Mouse (Mus musculus): ENCODE data around the gene Mymk.

Gene Mymk

DNA sequence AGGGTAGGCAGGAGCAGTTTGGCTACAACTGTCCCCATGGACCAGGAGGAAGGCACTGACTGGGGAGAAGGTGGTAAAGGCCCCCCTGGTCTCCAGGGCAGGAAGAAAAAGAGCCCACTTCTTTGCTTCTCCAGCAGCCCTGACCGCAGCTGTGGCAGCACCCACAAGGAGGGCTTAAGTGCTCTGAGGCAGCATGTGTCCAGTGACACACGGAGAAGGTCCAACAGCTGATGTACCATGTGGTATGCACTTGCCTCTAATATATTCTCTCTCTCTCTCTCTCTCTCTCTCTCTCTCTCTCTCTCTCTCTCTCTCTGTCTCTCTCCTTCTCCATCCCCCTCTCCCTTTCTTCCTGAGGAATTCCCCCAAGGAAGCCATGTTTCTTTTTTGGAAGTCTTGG lies at the start of gene Mymk:
Gene Mymk (minus strand): TSS at position 202 of the 400 bp plus-strand sequence.
- no peak for DNase-seq

DNA sequence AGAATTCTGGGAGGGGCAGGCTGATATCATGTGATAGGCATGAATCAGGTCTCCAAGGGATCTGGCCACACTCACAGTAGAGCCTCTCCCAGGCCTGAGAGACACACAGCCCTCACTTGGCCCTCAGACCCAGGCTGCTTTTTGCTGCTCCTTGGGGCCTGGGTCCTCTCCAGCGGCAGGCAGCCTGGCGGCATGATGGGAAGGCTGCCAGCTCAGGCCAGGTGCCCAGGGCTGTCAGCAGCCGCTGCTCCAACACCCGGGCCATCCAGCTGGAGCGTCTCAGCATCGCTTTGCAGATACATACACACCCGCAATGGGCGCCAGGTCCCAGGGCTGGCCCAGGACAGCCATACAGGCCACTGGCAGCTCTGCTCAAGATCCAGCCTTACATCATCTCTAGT lies 48.3 kb upstream of the Mymk start:
- DNase-seq: peak; percentile 42 to 57

DNA sequence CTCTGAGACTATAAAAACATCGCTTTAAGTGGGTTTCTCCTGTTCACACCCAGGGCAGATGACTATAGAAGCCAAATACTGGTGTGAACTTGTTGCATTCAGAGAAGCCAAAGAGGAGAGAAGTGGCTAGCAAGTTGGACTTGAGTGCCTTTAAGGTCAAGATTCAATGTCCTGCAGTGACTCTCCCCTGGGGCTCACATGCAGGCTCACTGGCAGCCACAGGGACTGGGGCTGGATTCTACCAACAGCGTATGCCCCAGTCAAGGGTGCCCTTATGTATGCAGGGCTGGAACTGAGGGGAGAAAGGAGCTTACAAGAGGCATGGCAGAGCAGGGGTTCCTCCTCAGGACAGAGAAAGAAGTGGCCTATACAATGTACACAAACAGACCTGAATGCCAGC lies 47.8 kb upstream of the Mymk start:
- DNase-seq: no peak

- no peak for DNase-seq
Observed at GRCm38 (mm10) chr2:27118452-27118851, 46.5 kb upstream of the Mymk start.

GRCm38 (mm10) chr2:27114169-27114568 lies 42.2 kb upstream of the Mymk start:
- DNase-seq: no peak

- DNase-seq: no peak
Observed at GRCm38 (mm10) chr2:27112585-27112984, 40.6 kb upstream of the Mymk start.

- no peak for DNase-seq
Observed at GRCm38 (mm10) chr2:27109052-27109451, 37.1 kb upstream of the Mymk start.

DNA sequence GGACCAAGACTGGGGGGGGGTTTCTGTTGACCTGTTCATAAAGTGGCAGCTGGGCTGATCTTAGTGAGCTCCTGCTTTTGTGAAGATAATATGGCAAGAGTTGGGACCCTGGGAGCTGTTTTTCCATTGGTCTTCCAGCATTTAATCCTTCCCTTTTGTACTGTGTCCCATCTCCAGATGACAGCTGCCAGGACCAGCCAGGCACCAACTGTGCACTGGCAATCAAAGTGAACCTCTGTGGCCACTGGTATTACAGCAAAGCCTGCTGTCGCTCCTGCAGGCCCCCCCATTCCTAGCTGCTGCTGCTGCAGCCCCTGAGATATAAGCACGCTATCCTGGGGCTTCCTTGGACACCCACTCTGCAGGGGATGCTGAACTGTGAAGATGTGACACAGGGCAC lies 36.2 kb upstream of the Mymk start:
- no peak for DNase-seq

DNA sequence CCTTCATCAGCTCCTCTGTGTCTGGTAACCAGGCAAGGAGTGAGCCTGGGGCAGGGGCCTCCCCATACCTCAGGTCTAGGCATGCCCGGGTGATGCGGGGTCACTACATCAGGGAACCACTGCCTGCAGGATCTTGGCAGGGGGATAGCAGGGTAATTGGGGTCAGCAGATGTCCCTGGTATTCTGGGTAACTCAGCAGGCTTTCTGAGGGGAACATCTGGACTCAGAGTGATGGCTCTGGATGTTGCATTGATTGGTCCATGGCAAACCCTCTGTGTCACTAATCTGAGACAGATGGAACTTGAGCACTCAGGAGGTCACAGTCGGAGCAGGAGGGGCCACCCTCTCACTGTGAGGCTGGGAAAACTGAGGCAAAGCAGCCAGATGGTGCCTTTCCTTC lies 34.8 kb upstream of the Mymk start:
- DNase-seq: no peak

DNA sequence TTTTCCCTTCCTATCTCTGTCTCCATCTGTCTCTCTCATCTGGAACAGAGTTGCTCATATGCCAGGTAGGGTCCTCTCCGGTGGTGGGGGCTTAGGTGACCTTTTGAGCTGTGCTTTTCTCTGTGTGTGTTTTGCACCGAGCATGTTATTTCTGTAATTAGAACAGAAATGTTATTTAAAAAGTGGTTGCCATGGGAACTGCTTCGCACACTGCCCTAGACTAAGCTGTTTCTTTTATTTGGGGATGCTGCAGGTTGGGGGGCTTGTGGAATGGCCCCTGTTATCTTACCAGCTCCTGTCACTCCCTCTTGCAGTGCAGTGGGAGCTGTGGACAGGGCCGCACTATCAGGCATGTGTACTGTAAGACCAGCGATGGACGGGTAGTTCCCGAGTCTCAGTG lies 31.6 kb upstream of the Mymk start:
- DNase-seq: no peak

GRCm38 (mm10) chr2:27097776-27098175 lies 25.8 kb upstream of the Mymk start:
- no peak for DNase-seq

DNA sequence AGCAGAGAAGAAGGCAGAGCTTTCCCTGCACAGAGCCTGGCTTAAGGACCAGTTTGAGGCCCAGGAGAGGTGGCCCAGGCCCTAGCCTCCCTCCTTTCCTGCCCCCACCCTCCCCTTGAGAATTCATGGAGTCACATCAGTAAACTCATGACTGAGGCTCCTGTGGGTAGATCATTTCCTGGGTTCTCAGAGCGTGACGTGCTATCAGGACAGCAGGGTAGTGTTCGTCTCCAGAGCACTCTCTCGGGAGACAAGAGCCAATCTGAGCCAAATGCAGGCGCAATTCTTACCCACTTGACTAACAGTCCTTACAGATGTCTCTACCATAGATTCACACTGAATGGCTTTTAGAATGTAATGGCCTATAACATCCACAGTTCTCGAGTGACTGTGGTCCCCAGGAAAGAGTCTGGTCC lies 25.3 kb upstream of the Mymk start:
- no peak for DNase-seq

GRCm38 (mm10) chr2:27096341-27096981 lies 24.5 kb upstream of the Mymk start:
- no peak for DNase-seq

GRCm38 (mm10) chr2:27095178-27095577 lies 23.2 kb upstream of the Mymk start:
- DNase-seq: no peak

DNA sequence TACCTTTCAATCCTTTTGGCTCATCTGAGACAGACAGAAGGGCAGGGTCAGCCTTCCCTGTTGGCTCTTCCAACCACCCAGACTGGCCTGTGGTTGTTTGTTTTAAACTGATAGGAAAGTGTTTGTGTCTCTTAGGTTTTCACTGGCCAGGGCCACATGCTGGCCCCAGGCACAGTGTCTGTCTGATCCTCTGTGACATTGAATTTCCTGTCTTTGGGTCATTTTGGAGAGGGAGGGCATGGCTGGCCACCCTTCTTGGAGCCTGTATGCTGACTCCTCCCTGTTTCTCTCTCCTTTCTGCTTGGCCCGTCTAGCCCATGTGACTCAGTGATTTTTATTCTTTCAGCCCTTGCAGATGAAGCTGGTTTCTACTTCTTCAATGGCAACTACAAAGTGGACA lies 17.3 kb upstream of the Mymk start:
- DNase-seq: no peak

DNA sequence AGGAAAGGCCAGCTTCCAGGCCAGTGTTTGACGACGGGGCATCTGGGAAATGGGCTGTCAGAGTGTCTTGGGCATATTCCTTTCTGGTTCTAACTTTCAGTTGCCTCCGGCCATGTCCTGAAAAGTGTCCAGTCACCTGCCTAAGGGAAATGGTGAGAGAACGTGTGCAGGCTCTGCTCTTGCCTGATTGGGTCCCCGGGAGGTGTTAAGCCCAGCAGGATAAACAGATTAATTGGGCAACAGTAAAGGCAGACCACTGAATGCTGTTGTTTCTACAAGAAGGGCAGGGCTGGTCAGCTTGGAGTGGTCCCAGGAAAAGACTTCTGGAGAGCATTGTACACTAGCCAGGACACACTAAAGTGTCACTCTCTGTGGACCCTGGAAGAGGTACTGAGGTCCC lies 16.7 kb upstream of the Mymk start:
- no peak for DNase-seq

GRCm38 (mm10) chr2:27088071-27088644 lies 16.2 kb upstream of the Mymk start:
- no peak for DNase-seq

- DNase-seq: no peak
Observed at GRCm38 (mm10) chr2:27087581-27087980, 15.6 kb upstream of the Mymk start.

- no peak for DNase-seq
Observed at GRCm38 (mm10) chr2:27086483-27087010, 14.6 kb upstream of the Mymk start.

- DNase-seq: no peak
Observed at GRCm38 (mm10) chr2:27085801-27086200, 13.8 kb upstream of the Mymk start.

DNA sequence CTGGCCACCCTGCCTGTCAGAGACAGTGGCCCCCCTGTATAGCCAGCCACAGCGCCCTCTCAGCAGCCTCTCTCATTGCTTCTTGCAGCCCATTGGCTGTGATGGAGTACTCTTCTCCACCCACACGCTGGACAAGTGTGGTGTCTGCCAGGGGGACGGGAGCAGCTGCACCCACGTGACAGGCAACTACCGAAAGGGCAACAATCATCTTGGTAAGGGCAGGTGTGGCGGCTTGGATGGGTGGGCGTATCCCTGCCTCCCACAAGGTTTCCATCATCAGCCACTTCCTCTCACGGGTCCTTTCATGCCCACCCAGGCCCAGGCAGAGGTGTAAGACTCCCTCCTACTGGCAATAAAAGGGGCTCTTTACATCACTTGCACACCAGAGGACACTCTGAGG lies 13.0 kb upstream of the Mymk start:
- DNase-seq: peak; percentile 44 to 69

DNA sequence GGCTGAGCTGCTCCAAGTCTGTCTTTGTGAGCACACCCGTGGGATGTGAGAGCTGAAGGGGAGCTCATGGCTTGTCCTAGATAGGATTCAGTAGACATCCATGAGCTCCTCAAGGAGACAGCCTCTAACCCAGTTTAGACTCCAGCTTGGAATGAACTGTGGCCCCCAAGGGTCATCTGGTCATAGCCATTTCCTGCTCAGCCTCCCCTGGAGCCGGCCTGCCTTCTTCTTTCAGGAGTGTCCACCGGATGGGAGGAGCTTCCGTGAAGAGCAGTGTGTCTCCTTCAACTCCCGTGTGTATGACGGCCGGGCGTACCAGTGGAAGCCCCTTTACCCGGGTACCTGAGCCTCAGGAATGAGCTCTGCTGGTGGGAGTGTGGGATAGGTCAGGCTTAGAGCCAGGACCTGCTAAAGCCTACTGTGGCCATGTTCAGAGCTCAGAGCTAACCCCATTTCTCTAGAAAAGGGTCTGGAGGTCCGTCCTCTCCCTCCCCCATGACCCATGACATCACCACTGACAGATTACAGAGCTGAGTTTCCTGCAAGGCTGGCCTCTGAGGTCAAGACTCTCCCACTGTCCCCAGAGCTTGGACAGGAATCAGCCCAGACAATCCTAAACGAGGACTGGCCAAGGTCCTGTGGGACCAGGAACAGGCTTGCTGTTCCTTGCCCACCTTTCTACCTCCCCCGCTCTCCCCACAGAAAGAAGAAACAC lies 11.9 kb upstream of the Mymk start:
- no peak for DNase-seq

- no peak for DNase-seq
Observed at GRCm38 (mm10) chr2:27079649-27080048, 7.7 kb upstream of the Mymk start.

GRCm38 (mm10) chr2:27079152-27079584 lies 7.2 kb upstream of the Mymk start, which contains the start of gene Adamtsl2:
TSS of gene Adamtsl2 (plus strand) at chr2:27079379.
- peak; percentile 61 to 75 for DNase-seq

Data from thymus, adult 18-20 months (tissue).